Mouse (Mus musculus): ENCODE results near the gene Car14. TPM values are rescaled to one million over a fixed set of nuclear protein-coding genes. Genes with fewer than 3 reads are reported as not detected.
"Not testable (repeated sequence)": the region's sequence is repeated elsewhere in the genome, so short reads cannot be mapped to it uniquely, and the experiment has no call there.

The Car14 gene
- polyA plus RNA-seq, 1 experiment, result not detected

DNA sequence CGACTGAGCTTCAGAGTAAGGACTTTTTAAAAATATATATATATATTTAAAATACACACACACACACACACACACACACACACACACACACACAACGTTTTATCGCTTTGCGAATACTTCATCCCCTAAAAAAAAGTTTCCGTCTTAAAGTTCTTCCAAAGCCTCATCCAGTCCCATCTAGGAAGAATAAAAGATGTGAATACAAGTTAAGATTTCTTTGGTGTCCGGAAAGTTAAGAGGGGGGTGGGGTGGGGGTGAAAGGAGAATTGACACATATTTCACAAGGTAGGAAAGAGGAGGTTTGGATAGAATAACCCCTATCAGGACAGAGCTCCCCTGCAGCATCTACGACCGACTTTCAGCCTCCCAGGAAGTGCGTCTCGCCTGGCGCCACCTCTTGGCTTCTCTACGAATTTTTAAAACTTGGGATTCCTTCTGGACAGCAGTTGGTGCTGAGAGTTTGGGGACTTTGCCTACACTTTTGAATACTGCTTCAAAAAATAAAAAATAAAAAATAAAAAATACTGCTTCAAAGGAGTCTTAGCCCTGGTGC lies 1.5 kb upstream of the Car14 start:
- Histone ChIP-seq H3K9me3 (no peaks in the 10 kb centered on the region), H3K36me3 (replicated peaks; ENCODE audit: low read length) (no peaks in the 10 kb centered on the region), H3K4me3 (replicated peaks) (peak overlapping the region; percentile 90), H3K27me3 (replicated peaks) (peaks cover 56% of the 10 kb centered on the region), H3K4me1 (peaks cover 55% of the 10 kb centered on the region)
- TF ChIP-seq GATA1 (IDR thresholded peaks at IDR 0.05; ENCODE audit: borderline replicate concordance, low read length), result no peak
- no peak for TF ChIP-seq FLI1 (IDR thresholded peaks at IDR 0.05; ENCODE audit: low read length)

DNA sequence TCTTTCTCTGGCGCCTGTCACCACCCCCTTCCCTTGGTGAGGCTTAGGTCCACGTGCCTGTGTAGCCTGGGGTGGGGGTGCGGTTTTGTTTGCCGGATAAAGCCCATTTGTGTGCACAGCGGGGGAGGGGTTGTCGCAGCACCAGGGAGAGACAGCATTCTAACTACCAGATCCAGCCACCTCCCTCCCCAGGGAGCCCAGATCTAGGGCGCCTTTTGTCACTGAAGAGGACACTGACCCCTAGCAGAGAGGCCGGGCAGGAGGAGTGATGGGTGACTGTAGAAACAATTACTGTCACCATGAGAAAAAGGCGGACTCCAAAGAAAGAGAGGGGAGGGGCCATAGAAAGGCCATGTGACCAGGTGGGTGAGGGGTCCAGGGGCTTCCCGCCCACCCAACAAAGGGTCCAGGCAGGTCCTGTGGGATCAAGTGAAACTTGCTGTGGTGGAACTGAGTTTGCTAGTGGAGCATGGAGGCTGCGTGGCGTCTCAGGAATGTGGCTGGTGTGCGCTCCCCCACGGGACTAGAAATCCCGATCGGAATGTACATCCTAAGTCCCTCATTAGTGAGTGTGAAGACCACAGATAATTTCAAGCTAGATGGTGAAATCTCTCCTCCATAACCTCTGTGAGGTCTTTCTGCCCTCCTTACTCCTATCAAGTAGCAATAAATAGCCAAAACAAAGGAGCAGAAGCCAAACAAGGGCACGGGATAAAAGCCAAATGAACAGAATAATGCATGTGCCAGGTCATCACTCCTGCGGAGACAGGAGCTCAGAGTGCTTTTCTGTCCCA lies 852 bp upstream of the Car14 start:
- Histone ChIP-seq H3K9me3 (no peaks in the 10 kb centered on the region), H3K4me3 (replicated peaks) (peak overlapping the region; percentile 88), H3K27me3 (replicated peaks) (peaks cover 56% of the 10 kb centered on the region), H3K36me3 (replicated peaks; ENCODE audit: low read length) (no peaks in the 10 kb centered on the region), H3K4me1 (peaks cover 50% of the 10 kb centered on the region)
- TF ChIP-seq FLI1 (IDR thresholded peaks at IDR 0.05; ENCODE audit: low read length) (no peak), GATA1 (IDR thresholded peaks at IDR 0.05; ENCODE audit: borderline replicate concordance, low read length) (no peak)

DNA sequence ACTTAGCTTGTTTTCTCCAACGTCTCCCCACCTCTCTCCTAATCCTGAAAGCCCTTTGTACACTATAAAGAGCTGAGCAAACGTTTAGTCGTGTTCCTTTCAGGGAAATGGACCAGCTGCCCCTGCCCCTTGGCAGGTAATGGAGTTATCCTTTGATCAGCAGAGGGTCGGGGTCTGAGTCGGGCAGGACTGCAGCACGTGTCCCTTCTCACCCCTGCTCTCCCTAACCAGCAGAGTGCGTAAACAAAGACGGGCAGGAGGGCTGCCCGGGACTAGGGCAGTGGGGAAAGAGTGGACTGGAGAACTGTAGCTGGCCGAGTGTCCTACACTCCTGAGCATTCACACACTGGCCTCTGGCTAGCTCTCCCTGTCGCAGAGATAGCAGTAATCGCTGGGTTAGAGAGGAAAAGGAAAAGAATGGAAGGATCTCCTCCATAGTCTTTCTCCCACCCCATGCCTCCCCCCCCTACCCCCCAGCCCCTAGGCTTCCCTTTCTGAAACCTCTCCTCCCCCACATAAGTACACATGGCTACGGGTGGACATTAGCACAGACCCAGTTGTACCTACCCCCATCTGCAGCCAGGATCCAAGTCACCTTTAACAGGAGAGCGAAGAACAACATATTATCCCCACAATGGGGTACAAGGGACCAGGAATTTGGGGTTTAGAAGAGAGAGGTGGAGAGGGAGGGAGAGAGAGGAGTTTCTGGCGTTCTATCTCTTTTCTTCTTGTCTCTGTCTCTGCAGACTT lies 563 bp downstream of the Car14 start:
- Histone ChIP-seq H3K4me3 (replicated peaks) (peak overlapping the region; percentile 42), H3K27me3 (replicated peaks) (peaks cover 62% of the 10 kb centered on the region), H3K4me1 (peaks cover 50% of the 10 kb centered on the region), H3K36me3 (replicated peaks; ENCODE audit: low read length) (no peaks in the 10 kb centered on the region), H3K9me3 (no peaks in the 10 kb centered on the region)
- TF ChIP-seq GATA1 (IDR thresholded peaks at IDR 0.05; ENCODE audit: borderline replicate concordance, low read length) (no peak), FLI1 (IDR thresholded peaks at IDR 0.05; ENCODE audit: low read length) (no peak)

DNA sequence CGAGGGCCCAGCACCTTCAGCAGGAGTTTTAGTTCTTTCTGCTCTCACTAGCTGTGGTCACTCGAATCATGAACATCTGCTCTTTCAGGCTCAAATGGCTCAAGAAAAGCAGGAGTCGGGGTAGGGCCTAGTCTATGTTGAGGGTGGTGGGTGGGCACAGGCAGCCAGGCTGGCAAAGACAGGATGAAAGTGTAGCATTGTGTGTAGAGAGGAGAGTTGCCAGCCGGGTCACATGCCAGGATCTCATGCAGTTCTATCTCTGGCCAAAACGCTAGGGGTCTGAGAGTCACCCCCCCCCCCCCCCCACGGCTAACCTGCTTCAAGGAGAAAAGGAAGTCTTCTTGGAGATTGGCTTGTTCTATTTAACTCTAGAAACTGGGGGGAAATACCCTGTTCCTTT lies 1.8 kb downstream of the Car14 start:
- Histone ChIP-seq H3K9me3 (no peaks in the 10 kb centered on the region), H3K4me1 (peaks cover 53% of the 10 kb centered on the region), H3K36me3 (replicated peaks; ENCODE audit: low read length) (peaks cover 4% of the 10 kb centered on the region), H3K27me3 (replicated peaks) (peaks cover 60% of the 10 kb centered on the region), H3K4me3 (replicated peaks) (no peak overlapping the region)
- no peak for TF ChIP-seq FLI1 (IDR thresholded peaks at IDR 0.05; ENCODE audit: low read length)
- TF ChIP-seq GATA1 (IDR thresholded peaks at IDR 0.05; ENCODE audit: borderline replicate concordance, low read length), result no peak

DNA sequence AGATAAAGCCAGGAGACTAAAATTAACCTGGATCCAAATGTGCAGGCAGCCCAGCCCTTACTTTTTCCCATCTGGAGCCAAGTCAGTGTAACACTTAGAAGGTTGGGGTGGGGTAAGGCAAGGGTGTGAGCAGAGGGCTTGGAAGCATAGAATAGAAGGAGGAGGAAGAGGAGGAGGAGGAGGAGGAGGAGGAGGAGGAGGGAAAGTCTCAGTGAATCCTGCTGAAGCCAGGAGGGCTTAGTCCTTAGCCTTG lies 2.2 kb downstream of the Car14 start:
- peaks cover 60% of the 10 kb centered on the region for H3K27me3 ChIP-seq (replicated peaks)
- H3K36me3 ChIP-seq (replicated peaks; ENCODE audit: low read length), result peaks cover 7% of the 10 kb centered on the region
- no peak overlapping the region for H3K4me3 ChIP-seq (replicated peaks)
- no peak for TF ChIP-seq FLI1 (IDR thresholded peaks at IDR 0.05; ENCODE audit: low read length)
- no peak for TF ChIP-seq GATA1 (IDR thresholded peaks at IDR 0.05; ENCODE audit: borderline replicate concordance, low read length)
- H3K4me1 ChIP-seq, result peaks cover 52% of the 10 kb centered on the region
- no peaks in the 10 kb centered on the region for H3K9me3 ChIP-seq

DNA sequence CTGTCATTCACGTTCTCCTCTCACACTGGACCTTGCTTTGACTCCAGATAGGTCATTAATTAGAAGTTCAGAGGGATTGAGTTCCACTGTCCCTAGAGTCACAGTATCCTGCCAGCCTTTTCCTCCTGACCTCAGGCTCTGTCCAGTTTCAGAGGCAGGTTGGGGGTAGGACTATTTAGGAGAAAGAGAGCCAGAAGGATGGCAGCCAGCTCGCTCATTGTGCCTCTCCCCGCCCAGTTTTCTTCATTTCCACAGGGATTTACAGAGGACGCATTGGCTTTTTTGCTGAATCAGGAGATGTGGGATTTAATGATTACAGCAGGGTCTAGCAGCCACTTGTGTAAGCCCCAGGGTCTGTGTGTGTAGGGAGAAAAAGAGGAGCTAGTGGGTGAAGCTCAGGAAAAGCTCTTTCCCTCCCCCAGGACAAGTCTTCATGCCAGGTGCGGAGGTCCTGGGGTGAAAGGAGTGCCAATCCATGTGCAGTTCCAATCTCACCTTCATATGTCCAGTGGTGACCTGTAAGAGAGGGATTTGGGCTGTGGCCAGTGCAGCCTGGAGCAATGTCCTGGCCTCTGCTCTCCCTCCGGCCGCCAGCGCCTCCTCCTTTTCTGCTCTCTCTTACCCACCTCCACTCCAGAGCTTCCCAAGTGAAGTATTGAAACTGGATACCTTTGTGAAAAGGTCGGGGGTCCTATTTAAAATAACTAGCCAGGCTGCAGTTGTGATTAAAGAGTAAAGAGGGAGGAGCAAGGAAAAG lies 2.7 kb downstream of the Car14 start:
- peaks cover 47% of the 10 kb centered on the region for H3K4me1 ChIP-seq
- no peak for TF ChIP-seq FLI1 (IDR thresholded peaks at IDR 0.05; ENCODE audit: low read length)
- no peak for TF ChIP-seq GATA1 (IDR thresholded peaks at IDR 0.05; ENCODE audit: borderline replicate concordance, low read length)
- H3K27me3 ChIP-seq (replicated peaks), result peaks cover 60% of the 10 kb centered on the region
- H3K9me3 ChIP-seq, result no peaks in the 10 kb centered on the region
- peaks cover 8% of the 10 kb centered on the region for H3K36me3 ChIP-seq (replicated peaks; ENCODE audit: low read length)
- no peak overlapping the region for H3K4me3 ChIP-seq (replicated peaks)

DNA sequence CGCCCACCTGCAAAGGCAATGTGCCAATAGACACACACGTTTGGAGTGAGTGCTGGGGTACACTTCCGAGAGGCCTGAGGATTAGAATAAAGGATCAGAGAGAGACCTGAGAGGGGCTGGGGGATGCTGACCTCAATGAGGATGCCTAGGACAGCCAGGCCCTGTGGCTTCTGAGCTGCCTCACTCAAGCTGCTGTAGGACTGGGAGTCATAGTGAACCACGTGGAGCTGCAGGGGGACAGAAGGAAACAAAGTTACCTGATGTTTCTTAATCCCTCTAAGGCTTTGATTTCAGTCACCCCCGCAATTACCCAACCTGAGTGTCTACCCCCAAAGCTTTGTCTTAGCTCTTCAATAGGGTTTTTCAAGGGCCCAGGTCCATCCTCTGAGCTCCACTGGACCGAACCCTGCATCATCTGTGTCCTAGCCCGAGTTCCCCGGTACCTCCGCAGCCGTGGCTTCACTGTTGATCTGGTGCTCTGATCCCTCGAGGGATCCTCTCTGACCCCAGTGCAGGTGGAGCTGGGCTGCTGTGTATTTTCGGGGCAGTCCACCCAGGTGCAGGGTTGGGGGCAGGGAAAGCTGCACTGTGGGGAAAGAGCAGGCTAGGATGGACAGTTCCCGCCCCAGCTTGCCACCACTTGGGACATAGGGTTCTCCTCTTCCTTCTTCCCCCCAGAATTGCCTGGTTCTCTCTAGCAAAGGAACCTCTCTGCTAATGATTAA lies 4.5 kb downstream of the Car14 start:
- Histone ChIP-seq H3K36me3 (replicated peaks; ENCODE audit: low read length) (peaks cover 15% of the 10 kb centered on the region), H3K9me3 (no peaks in the 10 kb centered on the region), H3K4me3 (replicated peaks) (no peak overlapping the region), H3K27me3 (replicated peaks) (peaks cover 53% of the 10 kb centered on the region), H3K4me1 (peaks cover 39% of the 10 kb centered on the region)
- TF ChIP-seq FLI1 (IDR thresholded peaks at IDR 0.05; ENCODE audit: low read length) (no peak), GATA1 (IDR thresholded peaks at IDR 0.05; ENCODE audit: borderline replicate concordance, low read length) (no peak)

DNA sequence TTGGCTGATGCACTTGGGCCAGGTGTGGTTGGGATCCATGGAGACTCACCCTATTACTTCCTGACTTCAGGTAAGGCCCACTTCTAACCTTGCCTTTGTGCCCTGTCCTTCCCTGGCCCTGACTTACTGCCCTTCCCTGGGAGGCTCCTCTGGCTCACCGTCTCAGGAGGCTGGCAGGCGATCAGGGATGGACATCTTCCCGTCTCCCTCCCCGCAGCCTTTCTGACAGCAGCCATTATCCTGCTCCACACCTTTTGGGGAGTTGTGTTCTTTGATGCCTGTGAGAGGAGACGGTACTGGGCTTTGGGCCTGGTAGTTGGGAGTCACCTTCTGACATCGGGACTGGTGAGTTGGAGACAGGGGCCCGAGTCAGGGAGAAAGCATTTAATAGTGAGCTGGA lies 9.0 kb downstream of the Car14 start:
- Histone ChIP-seq H3K36me3 (replicated peaks; ENCODE audit: low read length) (peaks cover 15% of the 10 kb centered on the region), H3K27me3 (replicated peaks) (peaks cover 12% of the 10 kb centered on the region), H3K4me3 (replicated peaks) (peak overlapping the region; percentile 62), H3K4me1 (peaks cover 50% of the 10 kb centered on the region)
- not testable (repeated sequence) for H3K9me3 ChIP-seq

Data from megakaryocyte, embryonic 14.5 days (primary cell).